Mouse (Mus musculus) forebrain, embryonic 14.5 days (tissue): ENCODE results near the gene Tmem108. TPM values are rescaled to one million over a fixed set of nuclear protein-coding genes. Genes with fewer than 3 reads are reported as not detected.

Experiments used
- ATAC-seq: fragments of 200-750 bp; cut with Nextera tagmentation; 2 replicates; pipeline ENCODE4 v1.8.0; 2017; ENCODE audit warnings: mild to moderate bottlenecking, moderate library complexity
- DNase-seq: peaks from one replicate; pipeline ENCODE4 v3.0.0-alpha.2; 2015; ENCODE audit warnings: low spot score
- H3K27ac ChIP-seq: fragments of 300-500 bp; sonication (generic); 2 replicates; pipeline ENCODE4 v1.5.1; 2014; ENCODE audit warnings: low read depth, mild to moderate bottlenecking, control low read depth, low read length, moderate library complexity
- H3K27me3 ChIP-seq: fragments of 300-500 bp; sonication (generic); replicated peaks from 2 replicates; pipeline ENCODE4 v1.6.1; 2014; ENCODE audit warnings: low read length, control low read depth, mixed read lengths; ENCODE audit not compliant: control insufficient read depth, insufficient read depth
- H3K36me3 ChIP-seq: fragments of 300-500 bp; sonication (generic); 2 replicates; pipeline ENCODE4 v1.6.1; 2014; ENCODE audit warnings: low read length, control low read depth; ENCODE audit not compliant: control insufficient read depth, insufficient read depth
- H3K4me1 ChIP-seq: fragments of 300-500 bp; sonication (generic); 2 replicates; pipeline ENCODE4 v1.6.1; 2014; ENCODE audit warnings: antibody characterized with exemption, low read length, control low read depth; ENCODE audit not compliant: control insufficient read depth, insufficient read depth
- H3K4me2 ChIP-seq: fragments of 300-500 bp; sonication (generic); 2 replicates; pipeline ENCODE4 v1.6.1; 2014; ENCODE audit warnings: mild to moderate bottlenecking, control low read depth, low read length
- H3K4me3 ChIP-seq: fragments of 300-500 bp; sonication (generic); 2 replicates; pipeline ENCODE4 v1.5.1; 2014; ENCODE audit warnings: low read depth, low read length, control low read depth
- H3K9ac ChIP-seq: fragments of 300-500 bp; sonication (generic); 2 replicates; pipeline ENCODE4 v1.6.1; 2014; ENCODE audit warnings: mild to moderate bottlenecking, low read length, control low read depth, moderate library complexity
- H3K9me3 ChIP-seq: fragments of 300-500 bp; sonication (generic); replicated peaks from 2 replicates; pipeline ENCODE4 v1.6.1; 2016; ENCODE audit warnings: low read length, control low read depth, mixed read lengths; ENCODE audit not compliant: control insufficient read depth
- WGBS: fragments of 180-500 bp; shearing (Covaris S2); extraction: QIAGEN DNeasy Blood & Tissue Kit; methylation state at CpG from one replicate; pipeline ENCODE4 v1.1.7; 2014; 5-methylcytosine and 5-hydroxymethylcytosine counted together
- polyA plus RNA-seq: library from polyadenylated mRNA; unstranded; fragments of >200 nt; fragmentation: Nextera tagmentation; extraction: Ambion mirVana; gene quantifications from 2 replicates; pipeline ENCODE4 v1.2.1, GENCODE M21; 2014

Tmem108 gene
- polyA plus RNA-seq, 1 experiment from 2014 or later: 41.5 TPM

DNA sequence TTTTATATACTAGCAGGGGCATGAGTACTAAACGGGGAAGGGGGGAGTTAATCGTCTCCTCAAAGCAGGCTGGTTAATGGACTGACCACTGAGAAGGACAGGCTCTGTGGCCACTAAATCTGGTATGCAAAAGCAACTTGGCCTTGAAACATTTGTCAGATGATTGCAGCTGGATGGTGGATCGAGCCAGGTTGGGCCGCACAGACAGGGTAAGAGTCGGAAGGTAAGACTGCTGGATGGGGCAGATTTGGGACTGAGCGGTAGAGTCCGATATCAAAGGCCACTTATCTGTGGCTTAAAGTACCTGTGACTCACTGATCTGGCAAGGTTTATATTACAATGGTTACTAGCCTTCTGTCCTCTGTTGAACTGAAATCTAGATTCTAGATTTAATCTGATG is 115.9 kb downstream of the Tmem108 start:
- Histone ChIP-seq H3K27ac (no peak overlapping the region), H3K9me3 (no peaks in the 10 kb centered on the region), H3K9ac (no peak overlapping the region), H3K4me3 (no peak overlapping the region), H3K4me2 (no peak overlapping the region), H3K27me3 (no peaks in the 10 kb centered on the region), H3K4me1 (peaks cover 7% of the 10 kb centered on the region), H3K36me3 (no peaks in the 10 kb centered on the region)
- DNase-seq: no peak
- WGBS: 94% methylated on average over 7 of the region's 7 CpGs
- ATAC-seq: no peak

DNA sequence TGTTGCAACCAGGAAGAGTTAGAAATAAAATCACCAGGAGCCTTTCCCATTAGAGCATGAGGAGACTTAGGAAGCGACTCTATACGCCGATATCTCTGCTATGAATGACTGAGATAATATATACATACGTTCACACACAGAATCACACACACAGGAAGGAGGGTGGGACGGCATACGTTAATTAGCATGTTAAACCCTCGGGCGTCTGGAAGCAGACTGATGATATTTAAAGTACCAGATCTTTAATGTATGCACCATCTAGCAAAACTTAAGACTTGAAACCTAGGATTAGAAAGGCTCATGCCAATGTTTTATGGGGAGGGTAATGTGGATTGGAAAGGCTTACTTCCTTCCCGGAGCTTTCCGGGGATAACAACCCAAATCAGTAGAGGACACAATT is 119.3 kb downstream of the Tmem108 start:
- Histone ChIP-seq H3K27me3 (no peaks in the 10 kb centered on the region), H3K9ac (no peak overlapping the region), H3K9me3 (no peaks in the 10 kb centered on the region), H3K4me1 (peaks cover 7% of the 10 kb centered on the region), H3K36me3 (no peaks in the 10 kb centered on the region), H3K4me2 (no peak overlapping the region), H3K4me3 (no peak overlapping the region), H3K27ac (no peak overlapping the region)
- peak; percentile 72; the same call in 1 of the 2 replicates for ATAC-seq
- DNase-seq: peak; percentile 56
- 54% methylated on average over 10 of the region's 10 CpGs for WGBS

DNA sequence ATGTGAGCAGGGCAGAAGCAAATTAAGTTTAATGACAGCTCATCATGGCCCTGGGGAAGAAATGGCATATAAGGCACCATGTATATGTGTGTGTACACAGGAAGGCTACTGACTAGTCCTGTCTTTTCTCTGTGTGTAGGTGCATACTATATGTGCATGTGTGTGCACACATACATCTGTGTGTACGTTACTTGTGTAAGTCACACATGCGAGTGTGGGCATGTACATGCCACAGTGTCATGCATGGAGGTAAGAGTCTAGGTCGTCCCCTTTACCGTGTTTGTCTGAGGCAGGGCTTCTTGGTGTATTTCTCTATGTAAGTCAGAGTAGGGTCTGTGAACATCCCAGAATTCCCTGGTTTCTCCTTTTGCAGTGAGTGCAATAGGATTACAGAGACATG is 120.3 kb downstream of the Tmem108 start:
- 97% methylated on average over 4 of the region's 4 CpGs for WGBS
- Histone ChIP-seq H3K36me3 (no peaks in the 10 kb centered on the region), H3K4me2 (no peak overlapping the region), H3K4me3 (no peak overlapping the region), H3K4me1 (peaks cover 14% of the 10 kb centered on the region), H3K9ac (no peak overlapping the region), H3K9me3 (no peaks in the 10 kb centered on the region), H3K27me3 (no peaks in the 10 kb centered on the region), H3K27ac (no peak overlapping the region)
- ATAC-seq (no peak), DNase-seq (no peak)

DNA sequence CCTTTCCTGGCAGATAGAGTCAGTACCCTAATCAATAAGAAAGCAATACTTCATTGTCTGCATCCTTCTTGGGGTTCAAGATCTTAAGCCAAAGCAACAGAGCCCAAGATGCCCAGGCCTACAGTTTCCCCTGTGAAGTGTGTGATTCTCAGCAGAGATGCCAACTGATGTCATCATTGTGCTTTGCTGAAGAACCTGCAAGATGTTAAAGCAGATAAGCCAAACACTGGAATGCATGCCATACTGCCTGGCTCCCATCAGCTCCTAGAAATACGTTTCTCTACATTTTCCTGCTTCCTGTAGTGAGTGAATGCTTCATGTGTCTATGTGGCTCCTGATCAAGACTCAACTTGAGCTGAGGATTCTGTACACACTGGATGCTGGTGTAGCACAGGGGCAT is 122.2 kb downstream of the Tmem108 start:
- H3K4me2 ChIP-seq: no peak overlapping the region
- no peak for DNase-seq

DNA sequence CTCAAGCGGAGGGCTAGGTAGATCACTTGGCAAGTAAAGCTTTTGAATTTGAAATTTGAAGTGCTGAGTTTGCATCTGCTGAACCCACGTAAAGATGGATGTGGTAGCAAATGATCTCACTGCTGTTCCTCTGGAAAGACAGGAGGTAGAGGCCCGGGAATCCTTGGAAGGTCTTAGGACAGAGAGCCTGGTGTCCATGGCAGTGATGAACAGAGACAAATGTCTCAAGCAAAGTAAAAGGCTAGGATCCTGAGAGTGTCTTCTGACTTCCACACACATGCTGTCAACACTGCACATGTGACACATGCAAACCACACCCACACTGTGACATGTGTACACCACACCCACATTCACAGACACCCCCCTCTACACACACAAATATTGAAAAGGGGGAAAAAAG is 124.2 kb downstream of the Tmem108 start:
- Histone ChIP-seq H3K4me3 (no peak overlapping the region), H3K27ac (no peak overlapping the region), H3K36me3 (no peaks in the 10 kb centered on the region), H3K9me3 (no peaks in the 10 kb centered on the region), H3K9ac (no peak overlapping the region), H3K4me2 (no peak overlapping the region), H3K4me1 (peaks cover 14% of the 10 kb centered on the region), H3K27me3 (no peaks in the 10 kb centered on the region)
- DNase-seq (no peak), ATAC-seq (no peak)
- 64% methylated on average over 3 of the region's 3 CpGs for WGBS

More for the DNA sequence above, 122.2 kb downstream of the Tmem108 start:
- no peak overlapping the region; the same call in 1 of the 2 replicates for H3K27ac ChIP-seq
- WGBS: 51% methylated on average over 1 of the region's 1 CpGs
- no peaks in the 10 kb centered on the region for H3K27me3 ChIP-seq
- no peak overlapping the region for H3K9ac ChIP-seq
- H3K4me1 ChIP-seq: peaks cover 14% of the 10 kb centered on the region
- no peak for ATAC-seq
- no peaks in the 10 kb centered on the region for H3K36me3 ChIP-seq
- H3K4me3 ChIP-seq: no peak overlapping the region
- H3K9me3 ChIP-seq: no peaks in the 10 kb centered on the region

DNA sequence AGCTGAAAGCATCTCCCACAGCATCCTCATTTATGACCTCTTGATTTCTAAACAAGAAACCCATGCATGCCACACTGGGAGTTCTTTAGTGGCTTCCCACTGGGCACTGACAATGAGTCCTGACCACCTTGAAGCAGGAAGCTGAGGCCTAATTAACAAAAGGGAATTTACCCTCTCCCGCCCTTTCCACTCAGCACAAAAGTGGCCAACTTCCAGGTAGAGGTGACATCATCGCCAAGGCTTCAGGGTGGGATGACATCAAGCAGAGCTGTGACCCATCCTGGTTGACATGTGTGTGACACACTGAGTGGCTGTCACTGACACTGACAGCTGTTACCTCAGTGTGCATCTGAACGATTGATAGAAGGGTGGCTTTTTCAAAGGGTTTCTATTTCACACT is 124.8 kb downstream of the Tmem108 start:
- peak; percentile 48 for ATAC-seq
- Histone ChIP-seq H3K27me3 (no peaks in the 10 kb centered on the region), H3K27ac (no peak overlapping the region), H3K4me2 (no peak overlapping the region), H3K9ac (no peak overlapping the region), H3K4me1 (peaks cover 14% of the 10 kb centered on the region), H3K9me3 (no peaks in the 10 kb centered on the region), H3K4me3 (no peak overlapping the region), H3K36me3 (no peaks in the 10 kb centered on the region)
- peak; percentile 34 for DNase-seq
- WGBS: 21% methylated on average over 3 of the region's 3 CpGs

DNA sequence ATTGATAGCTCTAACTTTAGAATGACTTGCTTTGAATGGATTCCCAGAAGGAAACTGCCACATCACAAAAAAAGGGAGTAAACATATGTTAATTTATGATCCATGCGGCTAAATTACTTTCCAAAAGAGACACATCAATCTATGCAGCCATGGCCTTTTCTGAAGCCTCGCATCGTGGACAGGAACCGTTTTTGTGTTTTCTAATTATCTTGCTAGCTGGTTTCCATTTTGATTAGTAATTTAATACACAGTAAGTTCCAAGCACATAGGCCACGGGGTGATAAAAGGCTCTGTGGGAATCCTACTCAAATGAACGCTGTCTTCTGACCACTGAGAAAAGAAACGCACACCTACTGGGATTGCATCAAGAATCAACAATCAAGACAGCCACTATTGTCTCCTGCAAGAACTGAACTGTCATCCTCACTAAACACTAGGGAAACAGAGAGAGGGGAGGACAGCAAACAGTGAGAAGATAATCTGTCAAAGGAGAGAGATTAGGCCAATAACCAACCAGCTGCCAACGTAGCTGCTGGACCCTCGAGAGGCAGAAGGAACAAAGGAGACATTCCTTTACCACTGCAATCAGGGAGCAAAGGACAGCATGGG is 132.7 kb downstream of the Tmem108 start:
- WGBS: 7% methylated on average over 9 of the region's 9 CpGs
- Histone ChIP-seq H3K4me1 (peaks cover 13% of the 10 kb centered on the region), H3K9me3 (no peaks in the 10 kb centered on the region), H3K9ac (no peak overlapping the region), H3K27ac (peak overlapping the region; percentile 5; the same call in 1 of the 2 replicates), H3K4me2 (no peak overlapping the region), H3K27me3 (no peaks in the 10 kb centered on the region), H3K4me3 (no peak overlapping the region), H3K36me3 (no peaks in the 10 kb centered on the region)
- DNase-seq: no peak
- no peak for ATAC-seq

DNA sequence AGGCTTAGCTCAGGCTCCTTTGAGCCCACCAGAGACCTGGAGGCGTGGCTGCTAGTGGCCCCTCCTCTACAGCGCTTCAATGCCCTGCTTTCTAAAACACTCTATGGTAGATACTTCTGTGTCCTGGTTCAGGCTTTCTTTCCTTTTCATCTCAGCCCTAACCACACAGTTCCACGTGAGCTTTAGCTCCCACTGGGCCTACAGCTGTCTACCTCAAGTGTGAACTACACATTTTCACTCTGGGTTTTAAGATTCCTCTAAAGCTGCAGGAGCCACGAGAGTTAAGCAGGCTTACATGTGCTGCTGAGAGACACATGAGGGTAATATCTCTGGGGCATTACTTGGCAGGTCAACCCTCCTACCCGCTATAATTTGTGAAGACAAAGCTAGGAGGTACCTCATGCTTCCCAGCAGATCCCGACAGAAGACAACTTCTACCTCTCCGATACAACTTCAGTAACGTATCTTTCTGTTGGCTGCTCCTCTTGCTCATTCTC is 134.2 kb downstream of the Tmem108 start:
- Histone ChIP-seq H3K36me3 (no peaks in the 10 kb centered on the region), H3K27ac (no peak overlapping the region), H3K27me3 (no peaks in the 10 kb centered on the region), H3K9ac (no peak overlapping the region), H3K9me3 (no peaks in the 10 kb centered on the region), H3K4me1 (peaks cover 13% of the 10 kb centered on the region), H3K4me3 (no peak overlapping the region), H3K4me2 (no peak overlapping the region)
- 83% methylated on average over 8 of the region's 8 CpGs for WGBS
- DNase-seq: no peak
- no peak for ATAC-seq

DNA sequence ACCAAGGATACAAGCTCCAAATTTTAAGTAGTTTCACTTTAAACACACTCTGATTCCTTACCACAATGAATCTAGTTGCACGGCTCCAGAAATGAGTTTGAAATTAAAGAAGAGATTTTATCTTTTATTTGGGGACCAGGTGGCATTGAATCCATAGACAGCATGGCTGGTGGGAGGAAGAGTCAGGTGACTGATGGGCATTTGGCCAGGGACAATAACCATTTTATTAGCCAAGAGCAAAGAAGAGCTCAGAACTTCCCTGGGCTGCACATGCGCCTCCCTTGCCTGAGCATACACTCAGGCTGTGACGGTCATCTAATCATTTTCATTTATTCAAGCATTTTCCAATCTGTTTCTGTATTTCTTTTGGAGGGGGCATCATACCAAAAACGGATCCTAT is 135.5 kb downstream of the Tmem108 start:
- DNase-seq (no peak), ATAC-seq (no peak)
- Histone ChIP-seq H3K4me3 (no peak overlapping the region), H3K9ac (no peak overlapping the region), H3K4me2 (no peak overlapping the region), H3K4me1 (peaks cover 13% of the 10 kb centered on the region), H3K27me3 (no peaks in the 10 kb centered on the region), H3K36me3 (no peaks in the 10 kb centered on the region), H3K27ac (no peak overlapping the region), H3K9me3 (no peaks in the 10 kb centered on the region)
- WGBS: 96% methylated on average over 4 of the region's 4 CpGs
